In the genomic region with DNA sequence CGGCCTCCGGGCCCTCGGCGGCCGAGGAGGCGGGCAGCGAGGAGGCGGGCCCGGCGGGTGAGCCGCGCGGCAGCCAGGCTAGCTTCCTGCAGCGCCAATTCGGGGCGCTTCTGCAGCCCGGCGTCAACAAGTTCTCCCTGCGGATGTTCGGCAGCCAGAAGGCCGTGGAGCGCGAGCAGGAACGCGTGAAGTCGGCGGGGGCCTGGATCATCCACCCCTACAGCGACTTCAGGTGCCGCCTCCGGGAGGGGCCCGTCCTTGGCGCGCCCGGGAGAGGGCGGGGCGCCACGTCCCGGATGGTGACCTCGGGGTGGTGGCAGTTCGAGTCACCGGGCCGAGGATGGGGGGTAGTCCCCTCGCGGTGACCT, we compare ENCODE assay signal across 8 mouse cellular contexts. TPM values are rescaled to one million over a fixed set of nuclear protein-coding genes. Genes with fewer than 3 reads are reported as not detected.
DNase-seq lines count a peak whose midpoint lies in the region; ATAC-seq and TF ChIP-seq lines count a peak whose summit lies in the region.

No protein-coding gene starts in this region.

- H3K27ac ChIP-seq in heart, embryonic 11.5 days (ENCODE audit: low read depth, low read length), result no peak overlapping the region
- H3K27ac ChIP-seq in forebrain, embryonic 16.5 days (ENCODE audit: low read length), result no peak overlapping the region
- H3K27ac ChIP-seq in liver, embryonic 14.5 days, result no peak overlapping the region
- no peak overlapping the region for H3K27ac ChIP-seq in stomach, embryonic 15.5 days

- H3K4me1 ChIP-seq in heart, embryonic 11.5 days (ENCODE audit: control insufficient read depth, insufficient read depth, low read length), result peaks cover 15% of the 10 kb centered on the region
- peaks cover 13% of the 10 kb centered on the region for H3K4me1 ChIP-seq in forebrain, embryonic 16.5 days (replicated peaks; ENCODE audit: control insufficient read depth, insufficient read depth, low read length)
- H3K4me1 ChIP-seq in liver, embryonic 14.5 days (replicated peaks; ENCODE audit: control insufficient read depth in 2 of 2, insufficient read depth in 2 of 2, low read length in 1 of 2), result peaks cover 7 to 16% of the 10 kb centered on the region in 2 experiments
- H3K4me1 ChIP-seq in stomach, embryonic 15.5 days, result peaks cover 20% of the 10 kb centered on the region

- peaks cover 52% of the 10 kb centered on the region for H3K27me3 ChIP-seq in heart, embryonic 11.5 days (ENCODE audit: control insufficient read depth, insufficient read depth, low read length)
- peaks cover 34% of the 10 kb centered on the region for H3K27me3 ChIP-seq in forebrain, embryonic 16.5 days (replicated peaks; ENCODE audit: control insufficient read depth, insufficient read depth, low read length)
- H3K27me3 ChIP-seq in liver, embryonic 14.5 days (ENCODE audit: control insufficient read depth, insufficient read depth, low read length), result peaks cover 45% of the 10 kb centered on the region
- peaks cover 45% of the 10 kb centered on the region for H3K27me3 ChIP-seq in stomach, embryonic 15.5 days (replicated peaks)

- H3K4me2 ChIP-seq in heart, embryonic 11.5 days, result peak overlapping the region; percentile 99
- peak overlapping the region; percentile 91 for H3K4me2 ChIP-seq in forebrain, embryonic 16.5 days (ENCODE audit: low read length)
- peak overlapping the region; percentile 59 for H3K4me2 ChIP-seq in liver, embryonic 14.5 days (ENCODE audit: low read depth)
- H3K4me2 ChIP-seq in stomach, embryonic 15.5 days, result peak overlapping the region; percentile 94

- H3K4me3 ChIP-seq in heart, embryonic 11.5 days (ENCODE audit: low read depth, low read length), result peak overlapping the region; percentile 63
- H3K4me3 ChIP-seq in forebrain, embryonic 16.5 days (replicated peaks; ENCODE audit: low read length), result peak overlapping the region; percentile 72
- peak overlapping the region; percentile 48 to 50 for H3K4me3 ChIP-seq in liver, embryonic 14.5 days (ENCODE audit: insufficient read depth in 1 of 2, low read depth in 2 of 2, low read length in 2 of 2)
- H3K4me3 ChIP-seq in stomach, embryonic 15.5 days (replicated peaks), result peak overlapping the region; percentile 59

- H3K9ac ChIP-seq in heart, embryonic 11.5 days (ENCODE audit: low read depth, low read length), result no peak overlapping the region
- H3K9ac ChIP-seq in forebrain, embryonic 16.5 days (replicated peaks; ENCODE audit: low read depth, low read length), result peak overlapping the region; percentile 71
- H3K9ac ChIP-seq in liver, embryonic 14.5 days (replicated peaks), result no peak overlapping the region
- no peak overlapping the region for H3K9ac ChIP-seq in stomach, embryonic 15.5 days

- WGBS in heart, embryonic 11.5 days (ENCODE audit: insufficient replicate concordance), result under 1% methylated on average over 44 of the region's 44 CpGs
- WGBS in forebrain, embryonic 16.5 days, result under 1% methylated on average over 44 of the region's 44 CpGs
- WGBS in liver, embryonic 14.5 days (ENCODE audit: insufficient replicate concordance), result under 1% methylated on average over 41 of the region's 44 CpGs
- WGBS in stomach, embryonic 15.5 days, result under 1% methylated on average over 39 of the region's 44 CpGs

- no peak for TF ChIP-seq CTCF in liver, embryonic 14.5 days (IDR thresholded peaks at IDR 0.05; ENCODE audit: low read depth)

- no peak for DNase-seq in heart, postnatal 25 days (ENCODE audit: low spot score)
- peak; percentile 48 for DNase-seq in thymus, postnatal 4 days
- no peak for DNase-seq in thymus, postnatal 0 days (ENCODE audit: low spot score)
- no peak for DNase-seq in liver, embryonic 14.5 days (ENCODE audit: low read depth in 3 of 3, low spot score in 3 of 3)
- no peak for DNase-seq in thymus, postnatal 10 days (ENCODE audit: low spot score in 2 of 2)

- no peak for ATAC-seq in heart, embryonic 11.5 days (replicated peaks; ENCODE audit: insufficient number of reproducible peaks, low FRiP score, low TSS enrichment)
- ATAC-seq in forebrain, embryonic 16.5 days, result peak; percentile 32
- no peak for ATAC-seq in liver, embryonic 14.5 days (ENCODE audit: insufficient read depth)
- ATAC-seq in stomach, embryonic 15.5 days (ENCODE audit: insufficient read depth, low FRiP score, low read depth), result no peak

- intact Hi-C loops in heart, postnatal 25 days (cut with DNase I), result no loop called here

- no peaks in the 10 kb centered on the region for H3K9me3 ChIP-seq in heart, embryonic 11.5 days (replicated peaks; ENCODE audit: control insufficient read depth, low read length)
- no peaks in the 10 kb centered on the region for H3K9me3 ChIP-seq in forebrain, embryonic 16.5 days (ENCODE audit: control insufficient read depth, low read length)
- H3K9me3 ChIP-seq in liver, embryonic 14.5 days (ENCODE audit: control insufficient read depth, low read length), result no peaks in the 10 kb centered on the region
- no peaks in the 10 kb centered on the region for H3K9me3 ChIP-seq in stomach, embryonic 15.5 days

- TF ChIP-seq EP300 in liver, embryonic 14.5 days (IDR thresholded peaks at IDR 0.05; ENCODE audit: low read depth), result no peak

- peaks cover under 1% of the 10 kb centered on the region; the same call in 1 of the 2 replicates for H3K36me3 ChIP-seq in heart, embryonic 11.5 days (ENCODE audit: control insufficient read depth, insufficient read depth, low read length)
- no peaks in the 10 kb centered on the region for H3K36me3 ChIP-seq in forebrain, embryonic 16.5 days (ENCODE audit: control insufficient read depth, insufficient read depth)
- peaks cover 9% of the 10 kb centered on the region for H3K36me3 ChIP-seq in liver, embryonic 14.5 days (replicated peaks; ENCODE audit: control insufficient read depth, insufficient read depth, low read depth)
- H3K36me3 ChIP-seq in stomach, embryonic 15.5 days, result no peaks in the 10 kb centered on the region

RNA-seq across cellular contexts. Expression of a gene that starts 0.5 kb away (rescaled TPM):
- polyA plus RNA-seq in heart, embryonic 11.5 days (2014; fragmentation: Nextera tagmentation; extraction: Ambion mirVana), result 0.13 and 0.14 TPM in 2 replicates
- total RNA-seq in heart, postnatal 25 days (2021), result 10 to 100 TPM; 26.0 to 28.5 TPM
- 0.05 TPM in 1 of 2 replicates, not detected in the other for polyA plus RNA-seq in thymus, postnatal 0 days (2015; fragmentation: Nextera tagmentation; extraction: Ambion mirVana)
- polyA plus RNA-seq in forebrain, embryonic 16.5 days (2015; fragmentation: Nextera tagmentation; extraction: Ambion mirVana), result 0.39 and 0.52 TPM in 2 replicates
- polyA plus RNA-seq in liver, embryonic 14.5 days (2012; rRNA removed), result 0.09 and 0.17 TPM in 2 replicates
- polyA plus RNA-seq in liver, embryonic 14.5 days (2014; fragmentation: Nextera tagmentation; extraction: Ambion mirVana), result not detected in 2 replicates
- polyA plus RNA-seq in stomach, embryonic 15.5 days (2015; fragmentation: Nextera tagmentation; extraction: Ambion mirVana), result 0.08 and 0.14 TPM in 2 replicates

RNA-seq across cellular contexts. Expression of a gene that starts 12.7 kb away (rescaled TPM):
- polyA plus RNA-seq in heart, embryonic 11.5 days (2014; fragmentation: Nextera tagmentation; extraction: Ambion mirVana), result 1,233 and 1,252 TPM in 2 replicates
- 1,000 to 10,000 TPM; 1,236 to 1,242 TPM for total RNA-seq in heart, postnatal 25 days (2021)
- polyA plus RNA-seq in thymus, postnatal 0 days (2015; fragmentation: Nextera tagmentation; extraction: Ambion mirVana), result 376 and 398 TPM in 2 replicates
- polyA plus RNA-seq in forebrain, embryonic 16.5 days (2015; fragmentation: Nextera tagmentation; extraction: Ambion mirVana), result 726 and 729 TPM in 2 replicates
- polyA plus RNA-seq in liver, embryonic 14.5 days (2012; rRNA removed), result 469 and 579 TPM in 2 replicates
- polyA plus RNA-seq in liver, embryonic 14.5 days (2014; fragmentation: Nextera tagmentation; extraction: Ambion mirVana), result 809 and 828 TPM in 2 replicates
- polyA plus RNA-seq in stomach, embryonic 15.5 days (2015; fragmentation: Nextera tagmentation; extraction: Ambion mirVana), result 1,050 and 1,128 TPM in 2 replicates

RNA-seq across cellular contexts. Expression of a gene that starts 28.2 kb away (rescaled TPM):
- polyA plus RNA-seq in heart, embryonic 11.5 days (2014; fragmentation: Nextera tagmentation; extraction: Ambion mirVana), result 0.40 and 1.0 TPM in 2 replicates
- 1 to 10 TPM; 6.0 to 7.2 TPM for total RNA-seq in heart, postnatal 25 days (2021)
- 0.35 and 0.48 TPM in 2 replicates for polyA plus RNA-seq in thymus, postnatal 0 days (2015; fragmentation: Nextera tagmentation; extraction: Ambion mirVana)
- 1.7 and 1.8 TPM in 2 replicates for polyA plus RNA-seq in forebrain, embryonic 16.5 days (2015; fragmentation: Nextera tagmentation; extraction: Ambion mirVana)
- polyA plus RNA-seq in liver, embryonic 14.5 days (2012; rRNA removed), result 0.13 TPM in 2 replicates
- polyA plus RNA-seq in liver, embryonic 14.5 days (2014; fragmentation: Nextera tagmentation; extraction: Ambion mirVana), result not detected in 2 replicates
- polyA plus RNA-seq in stomach, embryonic 15.5 days (2015; fragmentation: Nextera tagmentation; extraction: Ambion mirVana), result 0.40 and 0.57 TPM in 2 replicates

RNA-seq across cellular contexts. Expression of a gene that starts 29.4 kb away (rescaled TPM):
- 22.7 and 23.6 TPM in 2 replicates for polyA plus RNA-seq in heart, embryonic 11.5 days (2014; fragmentation: Nextera tagmentation; extraction: Ambion mirVana)
- total RNA-seq in heart, postnatal 25 days (2021), result 10 to 100 TPM; 37.0 to 38.6 TPM
- 35.2 and 39.5 TPM in 2 replicates for polyA plus RNA-seq in thymus, postnatal 0 days (2015; fragmentation: Nextera tagmentation; extraction: Ambion mirVana)
- 47.1 and 50.0 TPM in 2 replicates for polyA plus RNA-seq in forebrain, embryonic 16.5 days (2015; fragmentation: Nextera tagmentation; extraction: Ambion mirVana)
- polyA plus RNA-seq in liver, embryonic 14.5 days (2012; rRNA removed), result 17.4 and 17.9 TPM in 2 replicates
- 10.1 and 13.3 TPM in 2 replicates for polyA plus RNA-seq in liver, embryonic 14.5 days (2014; fragmentation: Nextera tagmentation; extraction: Ambion mirVana)
- 33.9 and 38.7 TPM in 2 replicates for polyA plus RNA-seq in stomach, embryonic 15.5 days (2015; fragmentation: Nextera tagmentation; extraction: Ambion mirVana)

RNA-seq across cellular contexts. Expression of a gene that starts 35.0 kb away (rescaled TPM):
- polyA plus RNA-seq in heart, embryonic 11.5 days (2014; fragmentation: Nextera tagmentation; extraction: Ambion mirVana), result 159 and 164 TPM in 2 replicates
- total RNA-seq in heart, postnatal 25 days (2021), result 100 to 1,000 TPM; 183 to 190 TPM
- 138 and 141 TPM in 2 replicates for polyA plus RNA-seq in thymus, postnatal 0 days (2015; fragmentation: Nextera tagmentation; extraction: Ambion mirVana)
- polyA plus RNA-seq in forebrain, embryonic 16.5 days (2015; fragmentation: Nextera tagmentation; extraction: Ambion mirVana), result 61.1 and 71.1 TPM in 2 replicates
- 106 and 127 TPM in 2 replicates for polyA plus RNA-seq in liver, embryonic 14.5 days (2012; rRNA removed)
- 115 and 124 TPM in 2 replicates for polyA plus RNA-seq in liver, embryonic 14.5 days (2014; fragmentation: Nextera tagmentation; extraction: Ambion mirVana)
- polyA plus RNA-seq in stomach, embryonic 15.5 days (2015; fragmentation: Nextera tagmentation; extraction: Ambion mirVana), result 107 and 108 TPM in 2 replicates
